Comparison of ENCODE assay signal across 8 mouse cellular contexts in the genomic region with DNA sequence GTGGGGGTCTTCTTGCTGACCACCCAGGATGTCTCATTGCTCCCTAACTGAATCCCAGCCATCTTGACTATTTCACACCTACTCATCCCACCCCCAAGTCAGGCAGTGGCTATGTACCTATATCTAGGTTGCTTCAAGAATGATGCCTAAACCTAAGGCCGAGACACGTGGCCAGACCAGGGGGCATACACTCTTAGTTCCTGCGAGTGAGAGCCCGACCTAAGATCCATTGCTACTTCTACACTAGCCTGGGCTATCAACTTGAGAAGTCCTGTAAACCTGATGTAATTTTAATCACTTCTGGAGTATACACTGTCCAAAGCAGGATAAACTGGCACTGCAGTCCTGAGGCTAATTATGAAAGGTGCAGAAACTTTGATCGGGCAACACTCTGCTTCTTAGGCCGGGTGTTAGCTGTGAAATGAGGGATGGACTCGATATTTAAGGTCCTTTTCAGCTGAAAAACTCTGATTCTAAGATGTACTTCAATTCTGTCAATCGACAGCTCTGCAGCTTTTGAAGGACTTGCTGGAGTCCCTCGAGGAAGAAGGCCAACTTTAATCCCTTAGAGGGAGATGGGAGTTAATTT. TPM values are rescaled to one million over a fixed set of nuclear protein-coding genes. Genes with fewer than 3 reads are reported as not detected.
DNase-seq lines count a peak whose midpoint lies in the region; ATAC-seq and TF ChIP-seq lines count a peak whose summit lies in the region.

No protein-coding gene starts in this region.

- peak; percentile 29; a peak in 1 of 4 replicates for TF ChIP-seq EP300 in MEL (IDR thresholded peaks at IDR 0.05; ENCODE audit: low read depth in 1 of 2, low read length in 2 of 2)

- TF ChIP-seq POLR2A in MEL (IDR thresholded peaks at IDR 0.05; ENCODE audit: control insufficient read depth in 1 of 2, insufficient read depth in 1 of 2, low read depth in 1 of 2, low read length in 2 of 2, poor library complexity in 1 of 2), result no peak; a peak in 1 of 4 replicates

- H3K4me3 ChIP-seq in kidney, embryonic 15.5 days (replicated peaks), result peak overlapping the region; percentile 97
- peak overlapping the region; percentile 67 to 87 for H3K4me3 ChIP-seq in MEL (ENCODE audit: control insufficient read depth in 1 of 2, insufficient read depth in 1 of 2, low read depth in 2 of 2, low read length in 2 of 2)
- H3K4me3 ChIP-seq in forebrain, embryonic 13.5 days, result peak overlapping the region; percentile 88
- H3K4me3 ChIP-seq in liver, embryonic 15.5 days (replicated peaks), result peak overlapping the region; percentile 97

- H3K4me2 ChIP-seq in kidney, embryonic 15.5 days, result peak overlapping the region; percentile 91
- peak overlapping the region; percentile 84 for H3K4me2 ChIP-seq in forebrain, embryonic 13.5 days
- peak overlapping the region; percentile 96 for H3K4me2 ChIP-seq in liver, embryonic 15.5 days

- 5% methylated on average over 9 of the region's 9 CpGs for WGBS in kidney, embryonic 15.5 days
- WGBS in forebrain, embryonic 13.5 days, result 8% methylated on average over 9 of the region's 9 CpGs
- 4% methylated on average over 9 of the region's 9 CpGs for WGBS in liver, embryonic 15.5 days (ENCODE audit: insufficient replicate concordance)

- peaks cover 76% of the 10 kb centered on the region for H3K79me2 ChIP-seq in MEL (ENCODE audit: control insufficient read depth, insufficient read depth, low read length, poor library complexity)

- H3K4me1 ChIP-seq in kidney, embryonic 15.5 days, result peaks cover 47% of the 10 kb centered on the region
- peaks cover 22 to 38% of the 10 kb centered on the region in 2 experiments for H3K4me1 ChIP-seq in MEL (ENCODE audit: control insufficient read depth in 1 of 2, insufficient read depth in 2 of 2, low read length in 2 of 2)
- H3K4me1 ChIP-seq in forebrain, embryonic 13.5 days, result peaks cover 46% of the 10 kb centered on the region
- peaks cover 72% of the 10 kb centered on the region for H3K4me1 ChIP-seq in liver, embryonic 15.5 days (replicated peaks)

- no peaks in the 10 kb centered on the region for H3K36me3 ChIP-seq in kidney, embryonic 15.5 days
- peaks cover 0 to 40% of the 10 kb centered on the region in 2 experiments; a peak in 2 of 4 replicates for H3K36me3 ChIP-seq in MEL (ENCODE audit: control insufficient read depth in 1 of 2, insufficient read depth in 2 of 2, low read length in 2 of 2)
- no peaks in the 10 kb centered on the region for H3K36me3 ChIP-seq in forebrain, embryonic 13.5 days (ENCODE audit: poor library complexity, severe bottlenecking)
- H3K36me3 ChIP-seq in liver, embryonic 15.5 days (replicated peaks), result no peaks in the 10 kb centered on the region

- TF ChIP-seq RAD21 in MEL (IDR thresholded peaks at IDR 0.05; ENCODE audit: low read depth, low read length), result no peak

- H3K9ac ChIP-seq in kidney, embryonic 15.5 days, result peak overlapping the region; percentile 97; the same call in 1 of the 2 replicates
- H3K9ac ChIP-seq in MEL (ENCODE audit: control insufficient read depth, low read depth, low read length, poor library complexity, severe bottlenecking), result peak overlapping the region; percentile 100
- H3K9ac ChIP-seq in forebrain, embryonic 13.5 days, result peak overlapping the region; percentile 99
- peak overlapping the region; percentile 98 for H3K9ac ChIP-seq in liver, embryonic 15.5 days

- no peak for TF ChIP-seq CTCF in MEL (IDR thresholded peaks at IDR 0.05 in 2 of 3, conservative IDR thresholded peaks at IDR 0.05 in 1 of 3; ENCODE audit: control insufficient read depth in 1 of 3, insufficient read depth in 1 of 3, low read depth in 2 of 3, low read length in 3 of 3, poor library complexity in 1 of 3, severe bottlenecking in 1 of 3)

- no peaks in the 10 kb centered on the region for H3K9me3 ChIP-seq in kidney, embryonic 15.5 days (replicated peaks)
- H3K9me3 ChIP-seq in MEL (replicated peaks; ENCODE audit: insufficient read depth, low read length), result no peaks in the 10 kb centered on the region
- H3K9me3 ChIP-seq in forebrain, embryonic 13.5 days (replicated peaks), result no peaks in the 10 kb centered on the region
- H3K9me3 ChIP-seq in liver, embryonic 15.5 days (replicated peaks), result no peaks in the 10 kb centered on the region

- no peak for ATAC-seq in kidney, embryonic 15.5 days (replicated peaks; ENCODE audit: low FRiP score)
- no peak for ATAC-seq in forebrain, embryonic 13.5 days
- no peak for ATAC-seq in liver, embryonic 15.5 days (ENCODE audit: insufficient read depth)

- no peaks in the 10 kb centered on the region for H3K27me3 ChIP-seq in kidney, embryonic 15.5 days
- no peaks in the 10 kb centered on the region for H3K27me3 ChIP-seq in MEL (ENCODE audit: control insufficient read depth in 1 of 2, insufficient read depth in 2 of 2, low read length in 2 of 2)
- H3K27me3 ChIP-seq in forebrain, embryonic 13.5 days, result no peaks in the 10 kb centered on the region
- no peaks in the 10 kb centered on the region for H3K27me3 ChIP-seq in liver, embryonic 15.5 days

- DNase-seq in kidney, postnatal 36 days, result no peak
- DNase-seq in MEL (ENCODE audit: low read depth, low spot score), result peak; percentile 72
- no peak for DNase-seq in layer of hippocampus, adult 8-10 months (ENCODE audit: low spot score in 2 of 2)
- no peak for DNase-seq in T-cell, adult 2 months (ENCODE audit: low spot score)
- DNase-seq in layer of hippocampus, adult 9-11 months, result no peak

- peak overlapping the region; percentile 100 for H3K27ac ChIP-seq in kidney, embryonic 15.5 days
- H3K27ac ChIP-seq in MEL (ENCODE audit: control insufficient read depth, low read depth, low read length), result peak overlapping the region; percentile 97
- H3K27ac ChIP-seq in forebrain, embryonic 13.5 days, result peak overlapping the region; percentile 98; the same call in 1 of the 2 replicates
- H3K27ac ChIP-seq in liver, embryonic 15.5 days (replicated peaks), result peak overlapping the region; percentile 95

TF ChIP-seq in MEL, 35 proteins besides CTCF, POLR2A, EP300 and RAD21 (continues in another document):
- peak; percentile 17; the same call in 1 of the 2 replicates for TF ChIP-seq HCFC1 (IDR thresholded peaks at IDR 0.05; ENCODE audit: low read depth, low read length)
- peak; percentile 61 for TF ChIP-seq USF1 (IDR thresholded peaks at IDR 0.05; ENCODE audit: low read depth, low read length)
- TF ChIP-seq NELFE (IDR thresholded peaks at IDR 0.05; ENCODE audit: low read depth, low read length), result peak; percentile 5; the same call in 1 of the 2 replicates
- no peak for TF ChIP-seq NRF1 (IDR thresholded peaks at IDR 0.05; ENCODE audit: insufficient read depth, low read depth, low read length, poor library complexity, severe bottlenecking)
- TF ChIP-seq MAZ (IDR thresholded peaks at IDR 0.05; ENCODE audit: low read depth, low read length), result peak; percentile 42; the same call in 1 of the 2 replicates
- TF ChIP-seq MAX (IDR thresholded peaks at IDR 0.05; ENCODE audit: low read length), result peak; percentile 82
- no peak for TF ChIP-seq TBP (IDR thresholded peaks at IDR 0.05; ENCODE audit: low read depth, low read length)

RNA-seq across cellular contexts. Expression of a gene that starts 1.1 kb away (rescaled TPM):
- 14.9 and 16.3 TPM in 2 replicates for polyA plus RNA-seq in kidney, embryonic 15.5 days (2015; fragmentation: Nextera tagmentation; extraction: Ambion mirVana)
- total RNA-seq in MEL (2012; rRNA removed), result 5.1 and 5.5 TPM in 2 replicates
- polyA plus RNA-seq in MEL (2012; ENCODE audit: insufficient read depth in 1 of 2, insufficient read length in 2 of 2, low read depth in 1 of 2, low replicate concordance in 2 of 2, missing spikeins in 1 of 2), result 10 to 100 TPM in 1 of 2 experiments, not detected in 1; 12.3 TPM
- polyA plus RNA-seq in forebrain, embryonic 13.5 days (2015; fragmentation: Nextera tagmentation; extraction: Ambion mirVana), result 18.4 and 18.5 TPM in 2 replicates
- polyA plus RNA-seq in liver, embryonic 15.5 days (2015; fragmentation: Nextera tagmentation; extraction: Ambion mirVana), result 5.1 and 6.1 TPM in 2 replicates
- total RNA-seq in layer of hippocampus, adult 8-10 months (2022), result 10 to 100 TPM; 19.4 to 22.5 (median 19.9) TPM

RNA-seq across cellular contexts. Expression of a gene that starts 1.8 kb away (rescaled TPM):
- polyA plus RNA-seq in kidney, embryonic 15.5 days (2015; fragmentation: Nextera tagmentation; extraction: Ambion mirVana), result 10.3 and 10.8 TPM in 2 replicates
- 6.3 and 7.0 TPM in 2 replicates for total RNA-seq in MEL (2012; rRNA removed)
- polyA plus RNA-seq in MEL (2012; ENCODE audit: insufficient read depth in 1 of 2, insufficient read length in 2 of 2, low read depth in 1 of 2, low replicate concordance in 2 of 2, missing spikeins in 1 of 2), result 1 to 10 TPM in 1 of 2 experiments, not detected in 1; 5.1 TPM
- polyA plus RNA-seq in forebrain, embryonic 13.5 days (2015; fragmentation: Nextera tagmentation; extraction: Ambion mirVana), result 5.5 and 5.6 TPM in 2 replicates
- 3.3 and 3.4 TPM in 2 replicates for polyA plus RNA-seq in liver, embryonic 15.5 days (2015; fragmentation: Nextera tagmentation; extraction: Ambion mirVana)
- total RNA-seq in layer of hippocampus, adult 8-10 months (2022), result 1 to 10 TPM; 7.2 to 8.1 (median 7.5) TPM

RNA-seq across cellular contexts. Expression of a gene that starts 35.7 kb away (rescaled TPM):
- polyA plus RNA-seq in kidney, embryonic 15.5 days (2015; fragmentation: Nextera tagmentation; extraction: Ambion mirVana), result 9.3 and 10.3 TPM in 2 replicates
- total RNA-seq in MEL (2012; rRNA removed), result 5.3 and 6.6 TPM in 2 replicates
- polyA plus RNA-seq in MEL (2012; ENCODE audit: insufficient read depth in 1 of 2, insufficient read length in 2 of 2, low read depth in 1 of 2, low replicate concordance in 2 of 2, missing spikeins in 1 of 2), result 1 to 10 TPM in 1 of 2 experiments, not detected in 1; 9.3 TPM
- 4.9 and 5.2 TPM in 2 replicates for polyA plus RNA-seq in forebrain, embryonic 13.5 days (2015; fragmentation: Nextera tagmentation; extraction: Ambion mirVana)
- polyA plus RNA-seq in liver, embryonic 15.5 days (2015; fragmentation: Nextera tagmentation; extraction: Ambion mirVana), result 1.4 and 1.6 TPM in 2 replicates
- total RNA-seq in layer of hippocampus, adult 8-10 months (2022), result 100 to 1,000 TPM in 3 of 4 experiments, 10 to 100 TPM in 1; 93.5 to 105 (median 103) TPM

RNA-seq across cellular contexts. Expression of a gene that starts 43.6 kb away (rescaled TPM):
- 1.3 and 1.6 TPM in 2 replicates for polyA plus RNA-seq in kidney, embryonic 15.5 days (2015; fragmentation: Nextera tagmentation; extraction: Ambion mirVana)
- 0.69 and 0.72 TPM in 2 replicates for total RNA-seq in MEL (2012; rRNA removed)
- under 1 TPM in 1 of 2 experiments, not detected in 1; 0.65 TPM for polyA plus RNA-seq in MEL (2012; ENCODE audit: insufficient read depth in 1 of 2, insufficient read length in 2 of 2, low read depth in 1 of 2, low replicate concordance in 2 of 2, missing spikeins in 1 of 2)
- polyA plus RNA-seq in forebrain, embryonic 13.5 days (2015; fragmentation: Nextera tagmentation; extraction: Ambion mirVana), result 4.5 and 5.3 TPM in 2 replicates
- 0.17 and 0.25 TPM in 2 replicates for polyA plus RNA-seq in liver, embryonic 15.5 days (2015; fragmentation: Nextera tagmentation; extraction: Ambion mirVana)
- 10 to 100 TPM; 51.1 to 58.4 (median 57.0) TPM for total RNA-seq in layer of hippocampus, adult 8-10 months (2022)

RNA-seq across cellular contexts. Expression of a gene that starts 49.0 kb away (rescaled TPM):
- 3.1 and 4.3 TPM in 2 replicates for polyA plus RNA-seq in kidney, embryonic 15.5 days (2015; fragmentation: Nextera tagmentation; extraction: Ambion mirVana)
- not detected in 2 replicates for total RNA-seq in MEL (2012; rRNA removed)
- not detected for polyA plus RNA-seq in MEL (2012; ENCODE audit: insufficient read depth in 1 of 2, insufficient read length in 2 of 2, low read depth in 1 of 2, low replicate concordance in 2 of 2, missing spikeins in 1 of 2)
- 0.71 and 1.2 TPM in 2 replicates for polyA plus RNA-seq in forebrain, embryonic 13.5 days (2015; fragmentation: Nextera tagmentation; extraction: Ambion mirVana)
- polyA plus RNA-seq in liver, embryonic 15.5 days (2015; fragmentation: Nextera tagmentation; extraction: Ambion mirVana), result 0.05 and 0.10 TPM in 2 replicates
- total RNA-seq in layer of hippocampus, adult 8-10 months (2022), result 1 to 10 TPM; 1.9 to 3.2 (median 2.4) TPM
